Mouse (Mus musculus): ENCODE measurements around the gene Gpatch2. TPM values are rescaled to one million over a fixed set of nuclear protein-coding genes. Genes with fewer than 3 reads are reported as not detected.

Gpatch2 gene
- polyA plus RNA-seq, 1 experiment from 2014 or later: 30.8 TPM

- no peak overlapping the region for H3K4me2 ChIP-seq (ENCODE audit: low read depth, low read length, severe bottlenecking)
- H3K4me3 ChIP-seq (ENCODE audit: low read depth, low read length): no peak overlapping the region
- no peaks in the 10 kb centered on the region for H3K27me3 ChIP-seq (ENCODE audit: control insufficient read depth, insufficient read depth, low read length)
- DNase-seq (ENCODE audit: low spot score) (no peak), ATAC-seq (replicated peaks; ENCODE audit: low FRiP score) (no peak)
- no peak overlapping the region for H3K9ac ChIP-seq (ENCODE audit: low read length)
- H3K36me3 ChIP-seq (ENCODE audit: control insufficient read depth, insufficient read depth, low read length): no peaks in the 10 kb centered on the region
- WGBS: 93% methylated on average over 9 of the region's 9 CpGs
- no peaks in the 10 kb centered on the region for H3K9me3 ChIP-seq (ENCODE audit: control insufficient read depth, low read length)
- H3K4me1 ChIP-seq (replicated peaks; ENCODE audit: control insufficient read depth, insufficient read depth, low read length): peaks cover 3% of the 10 kb centered on the region; the same call in 1 of the 2 replicates
- no peak overlapping the region for H3K27ac ChIP-seq (ENCODE audit: low read depth, low read length)
Observed at GRCm38 (mm10) chr1:187216620-187217410, 1.5 kb downstream of the Gpatch2 start.

GRCm38 (mm10) chr1:187220756-187221155 is 5.4 kb downstream of the Gpatch2 start:
- peaks cover 3% of the 10 kb centered on the region; the same call in 1 of the 2 replicates for H3K4me1 ChIP-seq (replicated peaks; ENCODE audit: control insufficient read depth, insufficient read depth, low read length)
- no peak for ATAC-seq (replicated peaks; ENCODE audit: low FRiP score)
- no peaks in the 10 kb centered on the region for H3K9me3 ChIP-seq (ENCODE audit: control insufficient read depth, low read length)
- H3K27ac ChIP-seq (ENCODE audit: low read depth, low read length): no peak overlapping the region
- H3K4me2 ChIP-seq (ENCODE audit: low read depth, low read length, severe bottlenecking): no peak overlapping the region
- H3K4me3 ChIP-seq (ENCODE audit: low read depth, low read length): no peak overlapping the region
- H3K9ac ChIP-seq (ENCODE audit: low read length): no peak overlapping the region
- DNase-seq (ENCODE audit: low spot score): no peak
- WGBS: 82% methylated on average over 6 of the region's 6 CpGs
- H3K36me3 ChIP-seq (ENCODE audit: control insufficient read depth, insufficient read depth, low read length): no peaks in the 10 kb centered on the region; the same call in 1 of the 2 replicates
- no peaks in the 10 kb centered on the region for H3K27me3 ChIP-seq (ENCODE audit: control insufficient read depth, insufficient read depth, low read length)

GRCm38 (mm10) chr1:187226328-187227025 is 11.2 kb downstream of the Gpatch2 start:
- Histone ChIP-seq H3K4me2 (ENCODE audit: low read depth, low read length, severe bottlenecking) (no peak overlapping the region), H3K27ac (ENCODE audit: low read depth, low read length) (no peak overlapping the region), H3K36me3 (ENCODE audit: control insufficient read depth, insufficient read depth, low read length) (no peaks in the 10 kb centered on the region; the same call in 1 of the 2 replicates), H3K4me1 (replicated peaks; ENCODE audit: control insufficient read depth, insufficient read depth, low read length) (no peaks in the 10 kb centered on the region), H3K4me3 (ENCODE audit: low read depth, low read length) (no peak overlapping the region), H3K9me3 (ENCODE audit: control insufficient read depth, low read length) (no peaks in the 10 kb centered on the region), H3K27me3 (ENCODE audit: control insufficient read depth, insufficient read depth, low read length) (no peaks in the 10 kb centered on the region), H3K9ac (ENCODE audit: low read length) (no peak overlapping the region)
- WGBS: 83% methylated on average over 11 of the region's 11 CpGs
- ATAC-seq (replicated peaks; ENCODE audit: low FRiP score) (no peak), DNase-seq (ENCODE audit: low spot score) (no peak)

GRCm38 (mm10) chr1:187228414-187229146 is 13.3 kb downstream of the Gpatch2 start:
- H3K36me3 ChIP-seq (ENCODE audit: control insufficient read depth, insufficient read depth, low read length): no peaks in the 10 kb centered on the region; the same call in 1 of the 2 replicates
- 90% methylated on average over 13 of the region's 13 CpGs for WGBS
- H3K27ac ChIP-seq (ENCODE audit: low read depth, low read length): no peak overlapping the region
- H3K9ac ChIP-seq (ENCODE audit: low read length): no peak overlapping the region
- H3K4me1 ChIP-seq (replicated peaks; ENCODE audit: control insufficient read depth, insufficient read depth, low read length): no peaks in the 10 kb centered on the region
- no peaks in the 10 kb centered on the region for H3K9me3 ChIP-seq (ENCODE audit: control insufficient read depth, low read length)
- H3K4me2 ChIP-seq (ENCODE audit: low read depth, low read length, severe bottlenecking): no peak overlapping the region
- H3K27me3 ChIP-seq (ENCODE audit: control insufficient read depth, insufficient read depth, low read length): no peaks in the 10 kb centered on the region
- H3K4me3 ChIP-seq (ENCODE audit: low read depth, low read length): no peak overlapping the region
- DNase-seq (ENCODE audit: low spot score) (no peak), ATAC-seq (replicated peaks; ENCODE audit: low FRiP score) (no peak)

GRCm38 (mm10) chr1:187230255-187230654 is 14.9 kb downstream of the Gpatch2 start:
- H3K9me3 ChIP-seq (ENCODE audit: control insufficient read depth, low read length): no peaks in the 10 kb centered on the region
- H3K4me2 ChIP-seq (ENCODE audit: low read depth, low read length, severe bottlenecking): no peak overlapping the region
- no peaks in the 10 kb centered on the region for H3K4me1 ChIP-seq (replicated peaks; ENCODE audit: control insufficient read depth, insufficient read depth, low read length)
- H3K27ac ChIP-seq (ENCODE audit: low read depth, low read length): no peak overlapping the region
- no peaks in the 10 kb centered on the region; the same call in 1 of the 2 replicates for H3K36me3 ChIP-seq (ENCODE audit: control insufficient read depth, insufficient read depth, low read length)
- H3K4me3 ChIP-seq (ENCODE audit: low read depth, low read length): no peak overlapping the region
- H3K9ac ChIP-seq (ENCODE audit: low read length): no peak overlapping the region
- H3K27me3 ChIP-seq (ENCODE audit: control insufficient read depth, insufficient read depth, low read length): no peaks in the 10 kb centered on the region
- ATAC-seq (replicated peaks; ENCODE audit: low FRiP score) (no peak), DNase-seq (ENCODE audit: low spot score) (no peak)
- WGBS: 93% methylated on average over 5 of the region's 5 CpGs

GRCm38 (mm10) chr1:187232196-187232955 is 17.1 kb downstream of the Gpatch2 start:
- no peak for ATAC-seq (replicated peaks; ENCODE audit: low FRiP score)
- no peaks in the 10 kb centered on the region for H3K36me3 ChIP-seq (ENCODE audit: control insufficient read depth, insufficient read depth, low read length)
- no peaks in the 10 kb centered on the region for H3K27me3 ChIP-seq (ENCODE audit: control insufficient read depth, insufficient read depth, low read length)

GRCm38 (mm10) chr1:187232996-187233615 is 17.8 kb downstream of the Gpatch2 start:
- no peak for ATAC-seq (replicated peaks; ENCODE audit: low FRiP score)
- DNase-seq (ENCODE audit: low spot score): no peak
- 72% methylated on average over 7 of the region's 7 CpGs for WGBS
- no peak overlapping the region for H3K4me2 ChIP-seq (ENCODE audit: low read depth, low read length, severe bottlenecking)
- H3K4me3 ChIP-seq (ENCODE audit: low read depth, low read length): no peak overlapping the region
- no peaks in the 10 kb centered on the region for H3K4me1 ChIP-seq (replicated peaks; ENCODE audit: control insufficient read depth, insufficient read depth, low read length)
- no peaks in the 10 kb centered on the region; the same call in 1 of the 2 replicates for H3K36me3 ChIP-seq (ENCODE audit: control insufficient read depth, insufficient read depth, low read length)
- no peak overlapping the region for H3K27ac ChIP-seq (ENCODE audit: low read depth, low read length)
- H3K9ac ChIP-seq (ENCODE audit: low read length): no peak overlapping the region
- no peaks in the 10 kb centered on the region for H3K27me3 ChIP-seq (ENCODE audit: control insufficient read depth, insufficient read depth, low read length)
- H3K9me3 ChIP-seq (ENCODE audit: control insufficient read depth, low read length): no peaks in the 10 kb centered on the region

More at GRCm38 (mm10) chr1:187232196-187232955, 17.1 kb downstream of the Gpatch2 start:
- Histone ChIP-seq H3K4me1 (replicated peaks; ENCODE audit: control insufficient read depth, insufficient read depth, low read length) (no peaks in the 10 kb centered on the region), H3K4me3 (ENCODE audit: low read depth, low read length) (no peak overlapping the region), H3K9me3 (ENCODE audit: control insufficient read depth, low read length) (no peaks in the 10 kb centered on the region), H3K27ac (ENCODE audit: low read depth, low read length) (no peak overlapping the region), H3K9ac (ENCODE audit: low read length) (no peak overlapping the region), H3K4me2 (ENCODE audit: low read depth, low read length, severe bottlenecking) (no peak overlapping the region)
- no peak for DNase-seq (ENCODE audit: low spot score)
- WGBS: 90% methylated on average over 14 of the region's 14 CpGs

All from forebrain, embryonic 11.5 days (tissue).